Mouse (Mus musculus) c-Kit-positive CD71-positive TER-119-positive erythroid progenitor cells, embryonic 14.5 days (primary cell): ENCODE measurements around the gene Rpl27.
"Not testable (repeated sequence)": the region's sequence is repeated elsewhere in the genome, so short reads cannot be mapped to it uniquely, and the experiment has no call there.

ENCODE experiments used
- DNase-seq: peaks from one replicate; pipeline ENCODE4 v3.0.0-alpha.2; 2013; ENCODE audit warnings: low spot score

The Rpl27 gene

GRCm38 (mm10) chr11:101442127-101442693 is at the start of gene Rpl27:
Gene Rpl27, plus strand, starts transcription at chr11:101442298.
- DNase-seq = peak; percentile 100

- DNase-seq = peak; percentile 42
These were observed 47.0 kb upstream of the Rpl27 start for GRCm38 (mm10) chr11:101395110-101395509.

GRCm38 (mm10) chr11:101415306-101415705 is 26.8 kb upstream of the Rpl27 start:
- DNase-seq = no peak

GRCm38 (mm10) chr11:101416433-101417100 is 25.5 kb upstream of the Rpl27 start:
- peak; percentile 70 for DNase-seq

- DNase-seq = peak; percentile 82
These were observed 24.8 kb upstream of the Rpl27 start, which contains the start of gene Aarsd1 for GRCm38 (mm10) chr11:101417101-101417855. Gene Aarsd1, minus strand, starts transcription at chr11:101417615.

- no peak for DNase-seq
These were observed 23.1 kb upstream of the Rpl27 start for GRCm38 (mm10) chr11:101418991-101419390.

- no peak for DNase-seq
These were observed 22.5 kb upstream of the Rpl27 start for GRCm38 (mm10) chr11:101419610-101420009.

GRCm38 (mm10) chr11:101420148-101420547 is 21.9 kb upstream of the Rpl27 start:
- no peak for DNase-seq

GRCm38 (mm10) chr11:101424105-101424851 is 17.8 kb upstream of the Rpl27 start, which contains the start of gene Gm27029:
Gene Gm27029, minus strand, starts transcription at chr11:101424796.
- no peak for DNase-seq

GRCm38 (mm10) chr11:101424925-101425813 is 16.9 kb upstream of the Rpl27 start, which contains the start of the genes Rundc1 and Ptges3l:
Gene Rundc1, plus strand, starts transcription at chr11:101425085.
Gene Ptges3l, minus strand, starts transcription at chr11:101425333.
- peak; percentile 94 for DNase-seq

- DNase-seq = no peak
These were observed 15.9 kb upstream of the Rpl27 start for GRCm38 (mm10) chr11:101426165-101426564.

- DNase-seq = no peak
These were observed 10.8 kb upstream of the Rpl27 start for GRCm38 (mm10) chr11:101431327-101431726.

- no peak for DNase-seq
These were observed 8.7 kb upstream of the Rpl27 start for GRCm38 (mm10) chr11:101433396-101433795.

GRCm38 (mm10) chr11:101435831-101436230 is 6.3 kb upstream of the Rpl27 start:
- DNase-seq = no peak

- no peak for DNase-seq
These were observed 5.2 kb upstream of the Rpl27 start for GRCm38 (mm10) chr11:101436916-101437315.

- not testable (repeated sequence) for DNase-seq
These were observed 4.1 kb upstream of the Rpl27 start for GRCm38 (mm10) chr11:101438006-101438405.

GRCm38 (mm10) chr11:101441450-101442126 is 510 bp upstream of the Rpl27 start:
- not testable (repeated sequence) for DNase-seq

GRCm38 (mm10) chr11:101442760-101443159 is 662 bp downstream of the Rpl27 start:
- no peak for DNase-seq

- no peak for DNase-seq
These were observed 4.2 kb downstream of the Rpl27 start for GRCm38 (mm10) chr11:101446319-101446718.

- DNase-seq = not testable (repeated sequence)
These were observed 4.8 kb downstream of the Rpl27 start for GRCm38 (mm10) chr11:101446860-101447259.
